Mouse (Mus musculus): ENCODE measurements around the gene Clk4. TPM values are rescaled to one million over a fixed set of nuclear protein-coding genes. Genes with fewer than 3 reads are reported as not detected.

The Clk4 gene
- polyA plus RNA-seq (2015; fragmentation: Nextera tagmentation; extraction: Ambion mirVana): 41.0 and 45.8 TPM in 2 replicates

DNA sequence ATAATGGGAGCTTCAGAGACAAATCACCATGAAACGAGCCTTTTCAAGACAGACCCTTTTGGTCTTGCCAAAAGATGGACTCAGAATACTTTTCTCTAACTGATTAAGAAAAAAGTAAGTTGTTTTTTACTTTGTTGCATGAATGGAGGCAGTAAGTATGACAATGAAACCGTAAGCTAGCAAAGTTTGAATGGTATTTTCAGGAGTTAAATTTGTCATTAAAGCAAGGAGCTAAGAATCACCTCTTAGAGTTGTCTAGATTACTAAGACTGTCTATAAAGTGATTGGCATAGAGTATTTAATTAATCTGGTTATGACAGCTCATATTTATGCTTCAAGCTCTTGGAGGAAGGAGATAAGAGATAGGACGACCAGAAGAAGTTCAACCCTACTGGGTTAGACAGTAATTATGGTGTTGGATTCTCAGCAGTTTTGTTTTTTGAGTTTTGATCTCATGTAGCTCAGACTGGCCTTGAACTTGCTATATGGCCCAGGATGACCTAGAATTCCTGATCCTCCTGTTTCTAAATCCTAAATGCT is at the start of gene Clk4:
Gene Clk4, plus strand, starts transcription at position 51 of the 540 bp plus-strand sequence.
- peak within 1 kb of the TSS; percentile 98 for H3K9ac ChIP-seq (replicated peaks)
- no peaks in the 10 kb centered on the region for H3K27me3 ChIP-seq (ENCODE audit: insufficient read depth, low read length)
- H3K4me3 ChIP-seq (ENCODE audit: low read depth, low read length): peak within 1 kb of the TSS; percentile 91
- peaks cover 7% of the 10 kb centered on the region; the same call in 1 of the 2 replicates for H3K36me3 ChIP-seq (replicated peaks; ENCODE audit: insufficient read depth, low read length)
- peaks cover 25% of the 10 kb centered on the region for H3K4me1 ChIP-seq (ENCODE audit: insufficient read depth)
- H3K9me3 ChIP-seq (ENCODE audit: low read length): no peaks in the 10 kb centered on the region
- no peak for TF ChIP-seq EP300 (IDR thresholded peaks at IDR 0.05; ENCODE audit: low read depth)
- no peak for TF ChIP-seq CTCF (IDR thresholded peaks at IDR 0.05; ENCODE audit: low read depth)
- peak within 1 kb of the TSS; percentile 97 for H3K4me2 ChIP-seq (ENCODE audit: low read depth, low read length)
- DNase-seq (no peak), ATAC-seq (no peak)
- peak within 1 kb of the TSS; percentile 98 for H3K27ac ChIP-seq (ENCODE audit: low read depth)
- 69% methylated on average over 3 of the region's 3 CpGs for WGBS (ENCODE audit: insufficient replicate concordance)

DNA sequence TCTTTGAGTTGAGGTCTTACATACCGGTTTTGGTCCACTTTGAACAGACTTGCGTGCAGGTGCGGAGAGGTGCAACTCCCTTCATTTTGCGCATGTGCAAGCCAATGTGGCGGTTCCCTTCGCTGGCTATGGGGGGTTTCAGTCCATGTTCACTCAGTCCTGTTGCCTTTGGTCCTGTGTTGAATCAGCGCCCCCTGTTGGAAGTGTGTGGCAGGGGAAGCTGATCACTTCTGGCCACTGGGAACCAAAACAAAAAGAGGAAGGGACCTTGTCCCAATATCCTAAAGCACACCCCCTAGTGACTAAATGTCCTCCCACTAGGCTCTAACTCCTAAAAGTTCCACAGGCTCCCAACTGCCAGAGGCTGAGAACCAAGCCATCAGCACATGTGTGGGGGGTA is 47.5 kb upstream of the Clk4 start:
- H3K27me3 ChIP-seq (ENCODE audit: insufficient read depth, low read length): no peaks in the 10 kb centered on the region
- no peaks in the 10 kb centered on the region for H3K4me1 ChIP-seq (ENCODE audit: insufficient read depth)
- WGBS (ENCODE audit: insufficient replicate concordance): 87% methylated on average over 7 of the region's 7 CpGs
- H3K9ac ChIP-seq (replicated peaks): no peak overlapping the region
- no peak overlapping the region for H3K4me2 ChIP-seq (ENCODE audit: low read depth, low read length)
- TF ChIP-seq EP300 (IDR thresholded peaks at IDR 0.05; ENCODE audit: low read depth) (no peak), CTCF (IDR thresholded peaks at IDR 0.05; ENCODE audit: low read depth) (peak; percentile 26; the same call in 1 of the 2 replicates)
- H3K36me3 ChIP-seq (replicated peaks; ENCODE audit: insufficient read depth, low read length): no peaks in the 10 kb centered on the region
- no peaks in the 10 kb centered on the region for H3K9me3 ChIP-seq (ENCODE audit: low read length)
- no peak overlapping the region for H3K4me3 ChIP-seq (ENCODE audit: low read depth, low read length)
- DNase-seq (no peak), ATAC-seq (no peak)
- no peak overlapping the region for H3K27ac ChIP-seq (ENCODE audit: low read depth)

DNA sequence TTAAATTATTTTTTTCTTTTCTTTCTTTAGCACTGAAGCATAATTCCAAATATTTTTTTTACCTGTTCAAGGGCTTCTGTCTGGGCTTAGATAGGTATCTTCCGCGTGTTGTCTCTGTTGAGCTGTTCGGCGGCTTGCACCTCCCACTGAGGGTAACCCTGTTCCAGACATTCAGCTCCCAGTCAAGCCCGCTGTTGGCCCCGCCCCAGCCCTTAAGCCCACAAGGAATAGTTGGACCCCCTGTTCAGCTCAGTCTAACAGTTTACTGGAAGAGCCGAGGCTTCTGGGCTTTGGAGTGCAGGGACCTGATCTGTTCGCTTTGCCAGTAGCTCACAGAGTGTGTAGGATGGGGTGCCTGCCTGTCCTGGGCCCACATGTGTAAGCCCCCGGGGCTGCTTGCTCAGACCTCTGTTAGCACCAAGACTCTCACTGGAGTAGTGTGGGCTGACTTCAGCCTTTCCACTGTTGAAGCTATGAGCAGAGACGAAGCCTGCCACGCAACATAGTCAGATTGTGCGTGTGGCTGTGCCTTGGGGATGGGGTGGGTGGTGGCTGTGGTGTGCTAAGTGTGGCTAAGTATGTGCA is 42.0 kb upstream of the Clk4 start:
- Histone ChIP-seq H3K4me2 (ENCODE audit: low read depth, low read length) (no peak overlapping the region), H3K27ac (ENCODE audit: low read depth) (no peak overlapping the region), H3K36me3 (replicated peaks; ENCODE audit: insufficient read depth, low read length) (no peaks in the 10 kb centered on the region), H3K27me3 (ENCODE audit: insufficient read depth, low read length) (no peaks in the 10 kb centered on the region), H3K4me3 (ENCODE audit: low read depth, low read length) (no peak overlapping the region), H3K4me1 (ENCODE audit: insufficient read depth) (no peaks in the 10 kb centered on the region), H3K9me3 (ENCODE audit: low read length) (no peaks in the 10 kb centered on the region), H3K9ac (replicated peaks) (no peak overlapping the region)
- ATAC-seq (no peak), DNase-seq (no peak)
- WGBS (ENCODE audit: insufficient replicate concordance): 81% methylated on average over 12 of the region's 12 CpGs
- TF ChIP-seq CTCF (IDR thresholded peaks at IDR 0.05; ENCODE audit: low read depth): no peak
- TF ChIP-seq EP300 (IDR thresholded peaks at IDR 0.05; ENCODE audit: low read depth): no peak

DNA sequence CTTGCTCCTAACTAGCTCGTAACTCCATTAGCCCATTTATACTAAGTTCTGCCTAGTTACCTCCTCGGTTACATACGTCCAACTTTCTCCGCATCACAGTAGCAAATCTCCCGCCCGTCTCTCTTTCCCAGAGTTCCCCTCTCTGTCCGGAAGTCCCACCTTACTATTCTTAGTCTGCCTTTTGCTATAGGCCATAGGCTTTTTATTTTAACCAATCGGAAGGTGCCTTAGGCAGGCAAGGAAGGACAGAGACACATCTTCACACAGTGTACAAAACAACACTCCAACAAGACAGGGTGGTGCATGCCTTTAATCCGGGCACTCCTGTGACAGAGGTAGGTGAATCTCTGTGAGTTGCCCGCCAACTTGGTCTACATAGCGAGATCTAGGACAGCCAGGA is 41.2 kb upstream of the Clk4 start, which contains the start of gene Gm12569:
Gene Gm12569, plus strand, starts transcription at position 166 of the 400 bp plus-strand sequence.
- no peaks in the 10 kb centered on the region for H3K27me3 ChIP-seq (ENCODE audit: insufficient read depth, low read length)
- WGBS (ENCODE audit: insufficient replicate concordance): 86% methylated on average over 11 of the region's 11 CpGs
- H3K36me3 ChIP-seq (replicated peaks; ENCODE audit: insufficient read depth, low read length): no peaks in the 10 kb centered on the region
- H3K9me3 ChIP-seq (ENCODE audit: low read length): no peaks in the 10 kb centered on the region
- H3K4me1 ChIP-seq (ENCODE audit: insufficient read depth): no peaks in the 10 kb centered on the region
- DNase-seq: no peak
- H3K4me2 ChIP-seq (ENCODE audit: low read depth, low read length): no peak within 1 kb of the TSS
- no peak for TF ChIP-seq EP300 (IDR thresholded peaks at IDR 0.05; ENCODE audit: low read depth)
- no peak for TF ChIP-seq CTCF (IDR thresholded peaks at IDR 0.05; ENCODE audit: low read depth)
- no peak within 1 kb of the TSS for H3K4me3 ChIP-seq (ENCODE audit: low read depth, low read length)
- no peak within 1 kb of the TSS for H3K27ac ChIP-seq (ENCODE audit: low read depth)
- no peak within 1 kb of the TSS for H3K9ac ChIP-seq (replicated peaks)
- no peak for ATAC-seq

- Histone ChIP-seq H3K9ac (replicated peaks) (no peak overlapping the region), H3K27me3 (ENCODE audit: insufficient read depth, low read length) (no peaks in the 10 kb centered on the region), H3K4me3 (ENCODE audit: low read depth, low read length) (no peak overlapping the region), H3K4me1 (ENCODE audit: insufficient read depth) (no peaks in the 10 kb centered on the region), H3K27ac (ENCODE audit: low read depth) (no peak overlapping the region), H3K36me3 (replicated peaks; ENCODE audit: insufficient read depth, low read length) (no peaks in the 10 kb centered on the region), H3K4me2 (ENCODE audit: low read depth, low read length) (no peak overlapping the region), H3K9me3 (ENCODE audit: low read length) (no peaks in the 10 kb centered on the region)
- ATAC-seq (no peak), DNase-seq (no peak)
- TF ChIP-seq CTCF (IDR thresholded peaks at IDR 0.05; ENCODE audit: low read depth) (no peak), EP300 (IDR thresholded peaks at IDR 0.05; ENCODE audit: low read depth) (no peak)
- WGBS (ENCODE audit: insufficient replicate concordance): 78% methylated on average over 4 of the region's 4 CpGs
Observed at GRCm38 (mm10) chr11:51227104-51227503, 34.4 kb upstream of the Clk4 start.

- no peak overlapping the region for H3K27ac ChIP-seq (ENCODE audit: low read depth)
- H3K4me3 ChIP-seq (ENCODE audit: low read depth, low read length): no peak overlapping the region
- no peaks in the 10 kb centered on the region for H3K9me3 ChIP-seq (ENCODE audit: low read length)
- TF ChIP-seq CTCF (IDR thresholded peaks at IDR 0.05; ENCODE audit: low read depth) (no peak), EP300 (IDR thresholded peaks at IDR 0.05; ENCODE audit: low read depth) (no peak)
- H3K4me1 ChIP-seq (ENCODE audit: insufficient read depth): no peaks in the 10 kb centered on the region
- ATAC-seq (no peak), DNase-seq (no peak)
- H3K27me3 ChIP-seq (ENCODE audit: insufficient read depth, low read length): no peaks in the 10 kb centered on the region
- H3K36me3 ChIP-seq (replicated peaks; ENCODE audit: insufficient read depth, low read length): no peaks in the 10 kb centered on the region
- H3K4me2 ChIP-seq (ENCODE audit: low read depth, low read length): no peak overlapping the region
- no peak overlapping the region for H3K9ac ChIP-seq (replicated peaks)
- WGBS (ENCODE audit: insufficient replicate concordance): 74% methylated on average over 9 of the region's 9 CpGs
Observed at GRCm38 (mm10) chr11:51234626-51235025, 26.9 kb upstream of the Clk4 start.
